Mouse (Mus musculus) right cerebral cortex, postnatal 14 days (tissue): ENCODE results near the gene Pfdn6.
"Not testable (repeated sequence)": the region's sequence is repeated elsewhere in the genome, so short reads cannot be mapped to it uniquely, and the experiment has no call there.

ENCODE experiments used
- DNase-seq: peaks from one replicate; pipeline ENCODE4 v3.0.0; 2022

Pfdn6 gene

DNA sequence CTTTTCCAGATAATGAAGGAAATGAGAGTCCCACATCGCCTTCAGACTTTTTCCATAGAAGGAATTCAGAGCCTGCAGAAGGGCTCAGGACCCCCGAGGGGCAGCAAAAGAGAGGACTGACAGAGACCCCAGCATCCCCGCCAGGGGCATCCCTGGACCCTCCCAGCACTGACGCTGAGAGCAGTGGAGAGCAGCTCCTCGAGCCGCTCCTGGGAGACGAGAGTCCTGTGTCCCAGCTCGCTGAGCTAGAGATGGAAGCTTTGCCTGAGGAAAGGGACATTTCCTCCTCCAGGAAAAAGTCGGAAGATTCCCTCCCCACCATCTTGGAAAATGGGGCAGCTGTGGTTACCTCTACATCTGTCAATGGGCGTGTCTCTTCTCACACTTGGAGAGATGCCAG, 26.9 kb downstream of the Pfdn6 start:
- no peak for DNase-seq

DNA sequence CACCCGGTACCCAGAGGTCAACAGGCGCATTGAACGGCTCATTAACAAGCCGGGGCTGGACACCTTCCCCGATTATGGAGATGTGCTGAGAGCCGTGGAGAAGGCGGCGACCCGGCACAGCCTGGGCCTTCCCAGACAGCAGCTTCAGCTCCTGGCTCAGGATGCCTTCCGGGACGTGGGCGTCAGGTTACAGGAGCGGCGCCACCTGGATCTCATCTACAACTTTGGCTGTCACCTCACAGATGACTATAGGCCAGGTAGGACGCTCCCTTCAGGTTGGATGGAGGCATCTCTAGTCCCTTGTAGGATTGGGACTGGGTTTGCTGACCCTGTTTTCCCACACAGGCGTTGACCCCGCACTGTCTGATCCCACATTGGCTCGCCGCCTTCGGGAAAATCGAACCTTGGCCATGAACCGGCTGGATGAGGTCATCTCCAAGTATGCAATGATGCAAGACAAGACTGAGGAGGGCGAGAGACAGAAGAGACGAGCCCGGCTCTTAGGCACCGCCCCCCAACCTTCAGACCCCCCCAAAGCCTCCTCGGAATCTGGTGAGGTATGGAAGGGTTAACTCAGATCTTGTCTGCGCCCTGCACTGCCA, 28.2 kb downstream of the Pfdn6 start:
- no peak for DNase-seq

DNA sequence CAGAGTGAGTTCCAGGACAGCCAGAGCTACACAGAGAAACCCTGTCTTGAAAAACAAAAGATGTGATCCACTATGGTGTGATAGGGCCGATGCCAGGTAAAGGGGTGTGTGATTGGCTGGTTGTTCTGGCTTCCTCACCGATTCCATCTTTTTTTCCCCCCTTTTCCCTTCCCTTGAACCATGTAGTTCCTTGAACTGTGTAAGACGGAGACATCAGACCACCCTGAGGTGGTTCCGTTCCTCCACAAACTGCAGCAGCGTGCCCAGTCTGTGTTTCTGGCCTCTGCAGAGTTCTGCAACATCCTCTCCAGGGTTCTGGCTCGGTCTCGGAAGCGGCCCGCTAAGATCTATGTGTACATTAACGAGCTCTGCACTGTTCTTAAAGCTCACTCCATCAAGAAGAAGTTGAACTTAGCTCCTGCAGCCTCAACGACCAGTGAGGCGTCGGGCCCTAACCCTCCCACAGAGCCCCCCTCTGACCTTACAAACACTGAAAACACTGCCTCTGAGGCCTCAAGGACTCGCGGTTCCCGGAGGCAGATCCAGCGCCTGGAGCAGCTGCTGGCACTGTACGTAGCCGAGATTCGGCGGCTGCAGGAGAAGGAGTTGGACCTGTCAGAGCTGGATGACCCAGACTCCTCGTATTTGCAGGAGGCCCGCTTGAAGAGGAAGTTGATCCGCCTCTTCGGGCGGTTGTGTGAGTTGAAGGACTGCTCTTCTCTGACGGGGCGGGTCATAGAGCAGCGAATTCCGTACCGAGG, 28.9 kb downstream of the Pfdn6 start:
- DNase-seq = no peak

DNA sequence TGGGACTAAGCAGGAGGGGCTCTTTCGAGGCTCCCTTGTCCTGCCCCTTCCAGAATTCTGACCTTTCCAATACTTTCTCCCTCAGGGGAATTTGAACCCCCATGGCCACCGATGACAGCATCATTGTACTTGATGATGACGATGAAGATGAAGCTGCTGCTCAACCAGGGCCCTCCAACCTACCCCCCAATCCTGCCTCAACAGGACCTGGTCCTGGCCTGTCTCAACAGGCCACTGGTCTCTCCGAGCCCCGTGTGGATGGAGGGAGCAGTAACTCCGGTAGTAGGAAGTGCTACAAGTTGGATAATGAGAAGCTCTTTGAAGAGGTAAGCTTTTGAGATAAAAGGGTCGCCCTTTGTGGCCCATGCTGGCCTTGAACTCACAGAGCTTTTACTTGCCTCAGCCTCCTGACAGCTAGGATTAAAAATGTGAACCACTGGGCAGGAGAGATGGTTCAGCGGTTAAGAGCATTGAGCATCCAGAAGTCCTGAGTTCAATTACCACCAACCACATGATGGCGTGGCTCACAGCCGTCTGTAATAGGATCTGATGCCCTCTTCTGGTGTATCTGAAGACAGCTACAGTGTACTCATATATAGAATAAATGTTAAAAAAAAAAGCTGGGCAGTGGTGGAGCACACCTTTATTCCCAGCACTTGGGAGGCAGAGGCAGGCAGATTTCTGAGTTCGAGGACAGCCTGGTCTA, 29.6 kb downstream of the Pfdn6 start:
- no peak for DNase-seq

DNA sequence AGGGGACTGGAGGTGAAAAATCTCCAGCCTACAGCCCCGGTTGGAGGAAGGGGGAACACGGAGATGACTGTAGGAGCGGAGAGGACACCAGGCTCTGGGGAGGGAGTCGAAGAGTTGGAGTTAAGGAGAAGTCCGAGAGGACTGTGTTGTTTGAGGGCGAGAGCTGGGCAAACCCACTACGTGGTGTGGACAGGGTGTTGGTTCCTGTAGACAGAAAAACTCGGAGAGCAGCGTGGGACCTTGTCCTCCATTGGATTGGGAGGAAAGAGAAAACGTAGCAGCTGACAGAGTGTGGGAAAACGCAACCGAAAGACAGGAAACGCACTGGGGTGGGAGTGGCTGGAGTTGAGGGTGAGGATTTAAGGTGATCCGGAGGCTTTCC, 30.3 kb downstream of the Pfdn6 start:
- no peak for DNase-seq

DNA sequence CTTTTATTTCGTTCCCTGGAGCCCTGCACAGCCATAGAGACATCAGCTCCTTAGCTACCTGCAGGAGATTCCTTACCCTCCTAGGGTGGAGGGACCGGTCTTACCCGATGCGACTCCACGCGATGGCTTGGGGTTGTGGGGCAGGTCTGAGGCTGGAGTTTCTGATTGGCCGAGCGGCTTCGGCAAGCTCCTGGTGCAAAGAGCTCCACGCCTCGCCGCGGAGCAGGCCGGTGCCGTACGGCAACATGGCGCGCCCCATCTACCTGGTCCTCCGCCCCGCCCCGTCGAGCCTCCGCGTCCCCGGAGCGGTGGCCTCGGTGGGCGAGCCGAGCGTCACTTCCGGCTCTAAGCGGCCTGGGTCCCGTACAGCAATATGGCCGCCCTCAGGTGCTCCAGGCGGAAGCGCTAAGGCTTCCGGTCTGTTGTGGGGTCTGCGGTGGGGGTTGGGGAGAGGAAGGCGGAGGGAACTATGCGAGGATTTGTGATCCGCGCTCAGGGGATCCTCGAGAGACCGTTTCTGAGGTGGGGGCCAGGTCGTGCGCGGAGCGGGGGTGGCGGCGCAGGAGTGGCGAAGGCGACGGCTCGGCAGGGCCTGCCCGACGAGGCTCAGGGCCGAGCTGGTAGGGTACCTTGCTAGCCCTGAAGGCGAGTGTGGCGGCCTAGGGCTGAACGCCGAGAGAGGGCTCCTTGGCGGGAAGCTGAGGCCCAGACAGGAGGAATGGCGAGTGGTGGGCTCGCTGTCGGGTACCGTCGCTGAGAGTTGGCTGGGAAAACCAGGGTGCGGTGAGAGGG, 30.9 kb downstream of the Pfdn6 start, which contains the start of gene Daxx:
Gene Daxx (plus strand): TSS at position 338 of the 792 bp plus-strand sequence.
- peak; percentile 98 for DNase-seq

DNA sequence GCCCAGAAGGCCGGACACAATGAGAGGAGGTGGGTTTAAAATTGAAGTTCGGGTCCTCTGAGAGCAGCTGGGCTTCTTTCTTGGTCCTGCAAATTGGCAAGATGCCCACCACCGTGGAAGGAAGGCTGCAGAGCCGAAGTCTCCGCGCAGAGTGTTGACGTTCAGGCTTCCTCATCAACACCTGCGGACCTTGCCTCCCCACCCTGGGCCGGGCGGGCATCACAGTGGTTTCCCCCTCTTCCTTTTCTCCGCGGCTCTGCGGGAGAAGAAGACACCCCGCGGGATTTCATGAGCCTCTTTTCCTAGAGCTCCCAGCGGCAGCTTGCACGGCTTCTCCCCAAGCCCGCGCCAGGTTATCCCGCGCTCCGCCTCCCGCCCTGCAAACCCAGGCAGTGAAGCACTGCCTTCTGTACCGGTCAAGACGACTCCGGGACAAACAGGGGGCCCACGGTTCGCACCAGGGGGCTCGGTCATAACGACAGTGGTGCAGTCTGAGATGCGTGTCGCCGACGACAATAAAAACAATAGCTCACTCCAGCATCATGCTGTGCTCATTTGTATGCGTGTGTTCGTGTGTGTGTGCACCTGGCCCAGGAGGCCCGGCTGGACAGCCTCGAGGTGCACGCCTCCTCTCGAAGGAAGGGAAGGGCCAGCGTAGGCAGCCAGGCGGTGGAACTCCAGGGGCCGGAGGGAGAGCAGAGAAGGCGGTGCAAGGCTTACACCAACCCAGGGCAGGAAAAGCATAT, 31.6 kb downstream of the Pfdn6 start:
- peak; percentile 73 for DNase-seq

DNA sequence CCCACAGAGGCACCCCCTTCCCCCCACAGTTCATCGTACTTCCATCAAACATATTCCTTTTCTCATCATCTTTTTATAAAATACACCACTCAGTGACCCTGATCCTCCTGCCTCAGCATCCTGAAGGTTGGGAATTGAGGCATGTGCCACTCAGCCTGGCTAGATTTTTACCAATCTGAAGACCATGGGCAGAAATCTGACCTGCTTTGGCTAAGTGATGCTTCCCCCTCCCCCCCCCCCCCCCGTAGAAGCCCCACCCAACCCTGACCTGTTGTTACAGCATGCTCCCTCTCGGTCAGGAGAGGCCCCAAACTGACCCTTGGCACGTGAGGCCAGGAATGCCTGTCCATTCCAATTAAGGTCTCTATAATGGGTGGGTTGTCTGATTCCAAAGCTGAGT, 35.3 kb downstream of the Pfdn6 start, which contains the start of gene Platr17:
Gene Platr17 (plus strand): TSS at position 301 of the 400 bp plus-strand sequence.
- DNase-seq = not testable (repeated sequence)

DNA sequence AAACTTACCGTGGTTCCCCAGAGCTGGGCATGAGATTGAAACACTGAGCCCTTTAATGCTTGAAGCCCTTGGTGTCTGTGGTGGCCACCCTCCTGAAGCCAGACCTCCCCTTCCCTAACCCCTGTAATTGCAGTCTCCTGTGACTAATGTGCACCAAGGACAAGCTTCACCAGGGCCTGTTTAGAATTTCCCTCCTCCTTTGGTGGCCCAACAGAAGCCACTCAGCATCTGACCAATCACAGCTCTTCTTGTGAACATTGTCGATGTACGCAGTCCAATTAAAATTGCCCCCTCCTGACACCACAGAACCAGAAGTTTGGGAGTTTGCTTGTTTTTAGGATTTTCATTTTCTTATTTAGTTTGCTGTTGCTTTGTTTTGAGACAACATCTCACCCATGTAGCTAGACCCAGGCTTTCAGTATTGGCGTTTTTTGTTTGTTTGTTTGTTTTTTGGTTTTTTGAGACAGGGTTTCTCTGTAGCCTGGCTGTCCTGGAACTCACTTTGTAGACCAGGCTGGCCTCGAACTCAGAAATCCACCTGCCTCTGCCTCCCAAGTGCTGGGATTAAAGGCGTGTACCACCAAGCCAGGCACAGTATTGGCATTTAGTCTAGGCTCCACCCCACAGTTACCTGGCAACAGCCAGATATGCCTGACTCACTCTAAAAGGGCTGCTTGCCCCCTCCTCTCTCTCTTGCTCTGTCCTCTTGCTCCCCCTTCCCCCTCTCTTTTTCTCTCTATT, 36.1 kb downstream of the Pfdn6 start:
- DNase-seq = not testable (repeated sequence)

DNA sequence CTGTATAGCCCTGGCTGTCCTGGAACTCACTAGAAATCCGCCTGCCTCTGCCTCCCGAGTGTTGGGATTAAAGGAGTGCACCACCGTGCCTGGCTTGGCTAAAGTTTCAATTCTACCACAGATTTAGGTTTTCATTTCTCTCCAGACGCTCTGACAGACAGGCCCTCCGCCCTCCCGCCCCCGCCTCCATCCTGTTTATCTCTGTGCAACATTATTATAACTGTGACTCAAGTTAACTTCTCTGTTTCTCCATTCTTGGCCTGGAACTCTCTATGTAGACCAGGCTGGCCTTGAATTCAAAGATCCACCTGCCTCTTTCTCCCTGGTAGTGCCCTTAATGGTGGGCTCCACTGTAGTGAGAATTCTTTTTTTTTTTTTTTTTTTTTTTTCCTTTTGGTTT, 37.7 kb downstream of the Pfdn6 start:
- no peak for DNase-seq

DNA sequence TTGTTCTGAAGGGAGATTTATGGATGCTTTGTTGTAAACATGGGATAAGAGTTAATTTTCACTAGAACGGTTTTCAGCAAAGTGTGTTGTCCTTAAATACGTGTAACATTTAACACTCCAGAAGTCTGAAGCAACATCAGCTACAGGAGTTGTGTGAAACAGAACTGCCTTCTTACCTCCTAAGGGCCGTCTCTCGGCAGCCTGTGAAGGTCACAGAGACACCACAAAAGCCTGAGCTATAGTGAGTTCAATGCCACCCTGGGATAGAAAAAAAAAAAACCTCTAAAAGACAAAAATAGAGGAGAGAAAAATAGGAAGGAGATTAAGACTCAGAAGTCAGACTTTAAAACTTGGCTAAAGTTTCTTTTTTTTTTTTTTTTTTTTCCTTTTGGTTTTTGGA, 38.1 kb downstream of the Pfdn6 start:
- no peak for DNase-seq

DNA sequence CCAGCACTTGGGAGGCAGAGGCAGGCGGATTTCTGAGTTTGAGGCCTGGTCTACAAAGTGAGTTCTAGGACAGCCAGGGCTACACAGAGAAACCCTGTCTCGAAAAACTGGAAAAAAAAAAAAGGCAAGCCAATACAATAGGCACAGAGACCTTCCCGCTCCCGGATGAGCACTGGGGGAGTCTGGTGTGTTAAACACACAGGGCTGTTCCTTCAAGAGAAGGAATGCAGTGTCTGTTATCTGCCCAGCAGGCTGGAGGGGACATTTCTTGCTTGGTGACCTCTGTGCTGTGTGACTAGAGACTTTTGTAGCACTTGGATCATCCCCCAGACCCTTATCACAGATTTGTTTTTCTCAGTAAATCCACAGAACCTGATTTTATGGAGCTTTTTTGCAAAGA, 38.5 kb downstream of the Pfdn6 start:
- DNase-seq = no peak

DNA sequence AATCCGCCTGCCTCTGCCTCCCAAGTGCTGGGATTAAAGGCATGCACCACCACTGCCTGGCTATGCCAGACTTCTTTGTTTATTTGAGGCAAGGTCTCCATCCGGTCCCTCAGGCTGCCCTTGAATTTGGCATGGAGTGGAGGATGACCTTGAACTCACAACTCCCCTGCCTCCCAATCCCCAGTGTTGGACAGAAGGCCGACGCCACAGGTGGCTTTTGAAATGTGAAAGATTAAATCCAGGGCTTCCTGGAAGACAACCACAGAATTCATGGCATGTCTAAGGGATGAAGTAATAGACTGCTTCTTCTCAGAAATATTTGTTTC, 39.2 kb downstream of the Pfdn6 start:
- DNase-seq = no peak

DNA sequence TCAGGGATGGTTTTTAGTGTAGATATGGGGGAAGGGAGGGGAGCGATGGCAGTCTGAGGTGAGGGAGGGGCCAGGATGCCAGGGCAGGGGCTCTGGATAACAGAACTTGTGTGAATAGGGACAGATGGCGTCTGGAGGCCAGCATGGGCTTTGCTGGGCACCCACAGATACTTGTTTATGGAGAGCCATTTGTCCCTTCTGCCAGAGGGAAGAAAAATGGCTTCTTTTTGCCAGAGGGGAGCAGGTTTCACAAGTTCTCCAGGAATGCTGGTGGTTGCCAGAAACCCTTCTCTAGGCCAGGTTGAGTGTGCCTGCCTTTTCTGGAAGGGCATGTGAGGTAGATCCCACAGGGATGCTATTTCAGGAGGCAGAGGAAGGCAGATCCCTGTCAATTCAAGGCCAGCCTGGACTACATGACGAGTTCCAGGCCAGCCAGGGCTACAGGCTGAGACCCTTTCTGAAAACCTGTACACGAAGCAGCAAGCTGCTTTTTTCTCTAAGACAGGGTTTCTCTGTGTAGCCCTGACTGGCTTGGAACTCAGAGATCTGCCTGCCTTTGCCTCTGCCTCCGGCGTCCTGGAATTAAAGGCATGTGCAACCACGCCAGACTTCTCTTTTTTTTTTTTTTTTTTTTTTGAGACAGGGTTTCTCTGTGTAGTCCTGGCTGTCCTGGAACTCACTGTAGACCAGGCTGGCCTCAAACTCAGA, 39.7 kb downstream of the Pfdn6 start:
- no peak for DNase-seq

DNA sequence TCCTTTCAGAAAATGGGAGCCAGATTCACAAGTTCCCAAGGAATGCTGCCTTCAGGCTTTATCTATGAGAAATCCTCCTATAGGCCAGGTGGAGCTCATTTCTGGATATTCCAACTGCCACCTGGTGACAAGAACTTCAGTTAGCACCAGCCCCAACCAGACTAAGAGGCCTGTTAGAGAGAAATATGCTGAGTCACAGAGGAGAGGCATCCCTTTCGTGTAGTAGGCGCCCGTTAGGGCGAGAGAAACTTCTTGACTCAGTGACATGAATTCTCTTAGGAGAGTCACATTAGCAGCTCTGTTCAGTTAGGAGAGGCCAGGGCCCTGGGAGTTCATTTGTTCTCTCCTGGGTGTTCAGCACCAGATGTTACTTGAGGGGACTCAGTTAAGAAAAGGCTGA, 40.5 kb downstream of the Pfdn6 start:
- no peak for DNase-seq

DNA sequence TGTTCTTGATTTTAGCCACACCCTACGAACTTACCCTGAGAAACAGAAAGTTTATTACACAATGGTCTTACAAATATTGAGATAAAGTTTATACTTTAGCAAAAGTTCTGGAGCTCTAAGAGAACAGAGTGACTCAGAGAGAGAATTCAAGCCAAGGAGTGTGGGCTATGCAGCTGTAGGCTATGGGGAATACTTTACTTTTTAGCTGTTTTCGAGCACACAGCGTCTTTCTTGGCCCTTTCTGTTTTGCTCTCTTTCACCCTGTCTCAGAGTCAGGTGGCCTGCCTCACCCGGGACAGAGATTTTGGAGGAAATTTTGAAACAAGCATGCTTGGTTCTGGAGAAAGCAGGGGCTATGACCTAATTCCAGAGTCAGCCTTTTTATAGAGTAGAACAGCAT, 42.0 kb downstream of the Pfdn6 start:
- not testable (repeated sequence) for DNase-seq

DNA sequence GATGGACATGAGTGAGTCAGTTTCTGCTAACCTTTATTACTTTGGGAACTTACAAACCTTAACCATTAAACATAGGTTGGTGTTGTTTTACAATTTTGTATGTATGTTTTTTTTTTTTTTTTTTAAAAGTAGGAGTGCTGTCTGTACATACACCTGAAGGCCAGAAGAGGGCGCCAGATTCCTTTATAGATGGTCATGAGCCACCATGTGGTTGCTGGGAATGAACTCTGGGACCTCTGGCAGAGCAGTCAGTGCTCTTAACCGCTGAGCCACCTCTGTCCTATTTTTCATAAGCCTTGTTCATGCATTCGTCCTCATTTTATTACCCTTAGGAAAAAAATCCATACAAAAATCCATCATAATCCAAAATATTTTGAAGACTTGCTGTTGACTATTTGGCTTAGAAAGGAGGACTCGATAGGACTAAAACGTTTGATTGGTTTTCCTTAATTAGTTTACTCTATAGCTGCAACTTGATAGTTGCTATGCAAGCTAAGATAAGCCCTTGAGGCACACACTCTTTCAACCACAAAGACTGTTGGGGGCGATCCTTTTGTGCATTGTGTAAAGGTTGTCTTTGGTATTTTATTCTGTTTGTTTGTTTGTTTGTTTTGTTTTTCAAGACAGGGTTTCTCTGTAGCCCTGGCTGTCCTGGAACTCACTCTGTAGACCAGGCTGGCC, 42.9 kb downstream of the Pfdn6 start:
- DNase-seq = no peak

DNA sequence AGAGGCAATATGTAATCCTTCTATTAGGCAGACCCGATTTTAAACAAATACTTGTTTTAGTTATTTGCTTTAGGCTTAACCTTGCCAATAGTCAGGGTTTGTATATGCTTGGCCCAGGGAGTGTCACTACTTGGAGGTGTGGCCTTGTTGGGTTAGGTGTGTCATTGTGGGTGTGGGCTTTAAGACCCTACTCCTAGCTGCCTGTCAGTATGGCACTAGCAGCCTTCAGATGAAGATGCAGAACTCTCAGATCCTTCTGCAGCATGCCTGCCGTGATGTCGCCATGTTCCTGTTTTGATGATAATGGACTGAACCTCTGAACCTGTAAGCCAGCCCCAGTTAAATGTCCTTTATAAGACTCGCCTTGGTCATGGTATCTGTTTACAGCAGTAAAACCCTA, 47.1 kb downstream of the Pfdn6 start:
- DNase-seq = not testable (repeated sequence)

DNA sequence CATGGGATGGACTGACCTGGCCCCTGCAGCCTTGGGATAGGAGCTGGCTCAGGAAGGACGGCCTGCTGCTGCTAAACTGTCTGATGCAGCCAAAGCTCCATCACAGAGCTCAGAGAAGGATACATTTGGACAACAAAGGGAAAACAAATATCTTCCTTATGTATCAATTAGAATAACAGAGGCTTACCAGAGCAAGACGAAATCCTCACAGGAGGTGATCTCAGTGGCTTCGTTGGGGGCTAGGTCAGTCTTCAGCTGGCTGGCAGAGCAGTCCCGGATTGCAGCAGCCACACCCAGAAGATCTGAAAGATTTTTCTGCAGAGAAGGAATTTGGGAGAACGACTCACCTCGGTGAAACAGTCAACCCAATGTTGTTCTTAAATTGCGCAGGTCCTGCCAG, 47.7 kb downstream of the Pfdn6 start:
- DNase-seq = no peak

DNA sequence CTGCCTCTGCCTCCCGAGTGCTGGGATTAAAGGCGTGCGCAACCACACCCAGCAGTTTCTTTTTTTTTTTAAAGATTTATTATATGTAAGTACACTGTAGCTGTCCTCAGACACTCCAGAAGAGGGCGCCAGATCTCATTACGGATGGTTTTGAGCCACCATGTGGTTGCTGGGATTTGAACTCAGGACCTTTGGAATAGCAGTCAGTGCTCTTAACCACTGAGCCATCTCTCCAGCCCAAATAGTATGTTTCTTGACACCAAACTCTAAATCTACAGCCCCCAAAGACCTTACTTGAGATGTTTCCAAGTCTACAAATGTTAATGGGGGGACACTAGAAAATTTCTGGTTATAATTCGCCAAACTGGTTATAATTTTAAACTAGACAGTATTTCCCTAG, 48.3 kb downstream of the Pfdn6 start:
- DNase-seq = not testable (repeated sequence)

DNA sequence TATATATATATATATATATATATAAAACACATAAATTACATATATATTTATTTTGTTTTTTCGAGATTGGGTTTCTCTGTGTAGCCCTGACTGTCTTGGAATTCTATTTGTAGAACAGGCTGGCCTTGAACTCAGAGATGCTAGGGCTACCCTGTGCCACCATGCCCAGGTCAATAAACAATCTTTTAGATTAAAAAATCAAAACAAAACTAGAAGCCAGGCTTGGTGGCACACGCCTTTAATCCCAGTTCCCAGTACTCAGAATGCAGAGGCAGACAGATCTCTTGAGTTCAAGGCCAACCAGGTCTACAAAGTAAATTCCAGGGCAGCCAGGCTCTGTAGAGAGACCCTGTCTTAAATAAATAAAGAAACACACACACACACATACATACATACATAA, 48.8 kb downstream of the Pfdn6 start:
- DNase-seq = no peak
